Mouse (Mus musculus): ENCODE measurements around the gene Nat9.
A peak's percentile ranks its signal among the peaks of the same experiment; 100 is the strongest.

The Nat9 gene

DNA sequence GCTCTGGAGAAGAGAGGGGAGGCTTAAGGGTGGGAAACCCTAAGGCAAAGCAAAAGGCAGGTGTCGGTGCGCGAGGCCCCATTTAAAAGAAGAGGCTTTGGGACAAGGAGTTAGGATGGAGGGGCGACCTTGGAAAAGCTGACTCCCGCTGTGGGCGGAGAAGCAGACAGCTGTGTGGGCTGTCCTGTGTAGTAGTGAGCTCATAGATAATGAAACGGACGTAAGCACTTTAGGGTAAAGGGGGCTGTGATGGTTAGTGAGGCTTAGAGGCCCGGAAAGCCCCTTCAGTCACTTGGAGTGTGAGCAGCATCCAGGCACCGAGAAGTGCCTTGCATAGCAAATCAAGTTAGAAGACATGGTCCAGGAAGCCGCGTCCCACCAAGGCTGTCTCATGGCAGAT lies at the start of gene Nat9:
Gene Nat9, minus strand, starts transcription at position 167 of the 400 bp plus-strand sequence.
- DNase-seq, result no peak

DNA sequence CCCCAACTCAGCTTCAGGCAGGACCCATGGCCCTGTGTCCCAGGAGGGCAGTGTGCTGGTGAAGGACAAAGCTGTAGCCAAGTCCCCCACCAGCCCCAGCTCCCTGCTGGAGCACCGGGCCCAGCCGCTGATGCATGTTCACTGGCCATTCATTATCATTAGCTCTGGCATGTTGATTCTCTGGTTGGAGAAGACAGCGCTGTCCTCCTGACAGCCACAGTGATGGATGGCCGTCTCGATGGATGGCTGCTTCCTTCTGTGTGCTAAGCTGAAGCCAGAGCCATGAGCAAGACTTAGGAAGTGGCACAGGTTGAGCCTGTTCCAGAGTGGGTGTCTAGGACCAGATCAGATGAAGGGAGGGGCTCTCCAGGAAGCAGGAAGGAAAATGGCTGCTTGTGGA lies 48.9 kb upstream of the Nat9 start:
- DNase-seq, result no peak

DNA sequence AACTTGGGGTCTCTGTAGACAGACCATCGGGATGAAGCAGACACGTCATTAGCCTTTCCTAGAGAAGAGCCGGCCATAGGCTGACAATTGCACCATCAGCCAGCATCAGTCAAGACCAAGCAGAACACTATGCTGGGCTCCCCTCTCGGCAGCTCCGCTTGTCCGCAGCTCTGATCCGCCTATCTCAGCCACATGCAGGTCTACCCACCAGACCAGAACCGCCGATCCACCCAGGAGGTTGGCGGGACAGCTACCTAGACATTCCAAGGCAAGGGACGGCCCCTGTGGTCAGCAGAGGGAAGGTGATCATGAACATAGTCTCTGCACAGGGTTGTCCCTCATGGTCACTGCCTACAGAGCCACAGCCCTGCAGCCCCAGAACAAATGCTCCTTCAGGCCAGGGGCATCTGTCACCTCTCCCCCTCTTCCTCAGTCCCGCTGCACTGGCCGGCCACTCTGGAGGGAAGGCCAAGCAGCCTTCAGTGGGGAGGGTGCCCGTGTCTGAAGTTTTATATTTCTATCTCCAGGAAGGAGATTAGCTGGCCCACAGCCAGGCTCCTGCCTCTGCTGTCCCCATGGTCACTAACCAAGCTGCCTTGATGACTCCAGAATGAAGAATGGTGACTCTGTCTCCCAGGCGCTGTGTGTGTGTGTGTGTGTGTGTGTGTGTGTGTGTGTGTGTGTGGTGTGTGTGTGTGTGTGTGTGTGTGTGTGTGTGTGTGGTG lies 46.8 kb upstream of the Nat9 start:
- no peak for DNase-seq

- DNase-seq, result no peak
Observed at GRCm38 (mm10) chr11:115233526-115234290, 46.0 kb upstream of the Nat9 start.

DNA sequence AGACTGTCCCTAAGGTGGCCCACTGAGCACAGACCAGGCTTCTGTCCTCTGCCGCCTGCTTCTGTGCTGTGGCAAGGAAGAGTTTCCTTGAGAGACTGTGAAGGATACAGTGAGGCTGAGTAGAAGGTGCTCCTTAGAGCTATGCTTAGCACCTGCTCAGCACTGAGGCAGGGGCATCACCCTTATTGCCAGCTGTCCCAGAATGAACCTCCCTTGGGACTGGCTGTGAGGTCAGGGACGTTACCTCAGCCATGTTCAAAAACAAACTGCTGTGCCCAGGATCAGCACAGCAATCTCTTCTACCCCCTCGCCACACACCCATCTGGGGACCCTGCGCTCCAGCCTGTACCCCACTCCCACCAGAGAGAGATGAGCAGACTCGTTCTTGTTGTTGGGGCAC lies 45.2 kb upstream of the Nat9 start:
- DNase-seq, result no peak

DNA sequence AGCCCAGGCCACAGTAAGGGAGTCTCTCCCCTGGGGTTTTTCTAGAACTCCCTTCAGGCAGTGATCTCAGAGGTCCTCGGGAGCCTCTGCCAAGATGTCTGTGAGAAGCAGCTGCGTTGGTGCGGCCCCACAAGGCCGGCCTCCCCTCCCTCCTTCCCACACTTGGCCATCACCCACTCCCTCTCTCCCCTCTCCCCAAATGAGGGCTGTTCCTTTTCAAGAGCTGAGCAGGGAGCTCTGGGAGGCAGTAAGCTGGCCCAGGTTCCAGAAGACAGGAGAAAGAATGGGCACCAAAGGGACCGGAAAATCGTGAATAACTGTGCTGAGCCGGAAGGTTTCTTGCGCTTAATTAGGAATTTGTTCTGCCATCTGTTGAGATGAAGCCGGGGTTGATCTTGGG lies 44.3 kb upstream of the Nat9 start:
- no peak for DNase-seq

- DNase-seq, result no peak
Observed at GRCm38 (mm10) chr11:115231168-115231915, 43.7 kb upstream of the Nat9 start.

DNA sequence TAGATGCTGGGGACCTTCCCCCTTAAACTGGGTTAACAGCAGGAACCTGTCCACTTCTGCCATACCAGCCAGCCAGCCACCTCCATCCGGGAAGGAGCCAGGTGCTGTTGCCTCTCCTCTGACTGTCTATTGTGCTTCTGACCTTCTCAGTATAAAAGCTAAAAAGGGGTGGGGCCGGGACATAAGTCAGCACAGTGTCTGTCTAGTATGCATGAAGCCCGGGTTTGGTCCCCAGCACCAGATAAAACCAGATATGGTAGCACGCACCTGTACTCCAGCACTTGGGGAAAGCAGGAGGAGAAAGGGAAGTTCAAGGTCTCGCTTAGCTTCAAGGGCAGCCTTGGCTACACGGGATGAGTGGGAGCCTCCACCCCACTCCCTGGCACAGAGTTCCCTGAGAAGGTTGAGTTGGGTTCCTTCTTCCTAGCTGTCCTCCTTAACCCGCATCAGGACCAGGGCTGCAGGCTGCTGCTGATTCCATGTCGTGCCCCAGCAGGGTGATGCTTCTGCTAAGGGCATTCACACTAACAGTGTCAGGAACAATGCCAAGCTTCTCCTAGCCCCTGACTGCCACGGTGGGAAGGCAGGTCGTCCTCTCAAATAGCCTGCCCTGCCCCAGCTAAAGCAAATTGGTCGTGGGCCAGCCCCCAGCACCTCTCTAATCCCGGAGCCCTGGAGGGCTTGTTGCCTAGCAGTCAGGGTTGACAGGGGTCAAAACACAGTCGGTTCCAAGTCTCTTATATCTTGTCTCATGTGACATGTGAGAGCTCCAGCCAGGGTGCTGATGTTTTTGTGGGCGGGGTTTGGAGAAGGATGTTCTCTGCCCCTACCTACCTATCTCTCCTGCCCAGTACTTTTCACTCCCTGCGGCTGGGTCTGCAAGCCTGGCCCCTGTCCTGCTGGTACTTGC lies 41.6 kb upstream of the Nat9 start:
- no peak for DNase-seq

GRCm38 (mm10) chr11:115228430-115228829 lies 40.8 kb upstream of the Nat9 start:
- no peak for DNase-seq

DNA sequence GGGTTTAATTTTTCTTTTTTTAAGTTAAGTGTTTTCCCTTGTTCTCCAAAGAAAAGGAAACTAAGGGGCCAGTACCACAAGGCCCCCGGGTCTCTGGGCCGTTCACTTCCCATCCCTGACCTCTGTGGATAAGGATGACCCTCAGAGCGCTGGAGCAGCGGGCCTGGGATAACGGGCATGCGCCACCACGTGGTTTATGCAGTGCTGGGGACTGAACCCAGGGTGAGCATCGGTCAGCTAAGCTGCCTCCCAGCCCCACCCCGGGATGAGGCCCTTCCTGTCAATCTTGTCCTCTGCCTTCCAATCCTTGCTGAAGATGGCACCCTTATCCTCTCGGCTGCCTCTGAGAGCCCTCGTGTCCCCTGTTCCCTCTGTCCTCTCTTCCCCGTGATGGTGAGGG lies 40.0 kb upstream of the Nat9 start:
- no peak for DNase-seq

- DNase-seq, result no peak
Observed at GRCm38 (mm10) chr11:115226811-115227491, 39.3 kb upstream of the Nat9 start.

- DNase-seq, result no peak
Observed at GRCm38 (mm10) chr11:115225301-115225700, 37.6 kb upstream of the Nat9 start.

GRCm38 (mm10) chr11:115224889-115225288 lies 37.2 kb upstream of the Nat9 start:
- DNase-seq, result peak; percentile 68

GRCm38 (mm10) chr11:115223877-115224276 lies 36.2 kb upstream of the Nat9 start:
- no peak for DNase-seq

- DNase-seq, result no peak
Observed at GRCm38 (mm10) chr11:115223451-115223850, 35.8 kb upstream of the Nat9 start.

DNA sequence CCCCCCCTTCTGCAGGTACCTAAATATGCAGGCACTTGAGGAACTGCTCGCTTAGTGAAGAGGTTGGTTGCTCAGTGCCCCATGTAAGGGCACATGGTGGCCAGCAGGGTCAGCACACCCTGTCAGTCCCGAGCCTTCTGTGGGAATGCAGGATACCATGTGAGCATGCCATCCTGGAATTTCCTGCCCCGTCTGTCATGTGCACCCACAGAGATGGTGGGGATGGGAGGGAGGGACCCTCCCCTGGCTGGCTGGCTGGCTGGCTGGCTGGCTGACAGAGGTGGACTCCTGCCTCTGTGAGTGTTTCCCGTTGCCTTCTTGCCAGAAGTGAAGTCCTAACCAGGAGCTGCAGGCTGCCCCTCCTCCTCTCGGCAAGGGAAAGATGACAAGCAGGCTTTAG lies 34.9 kb upstream of the Nat9 start:
- no peak for DNase-seq

GRCm38 (mm10) chr11:115222077-115222476 lies 34.4 kb upstream of the Nat9 start:
- no peak for DNase-seq

DNA sequence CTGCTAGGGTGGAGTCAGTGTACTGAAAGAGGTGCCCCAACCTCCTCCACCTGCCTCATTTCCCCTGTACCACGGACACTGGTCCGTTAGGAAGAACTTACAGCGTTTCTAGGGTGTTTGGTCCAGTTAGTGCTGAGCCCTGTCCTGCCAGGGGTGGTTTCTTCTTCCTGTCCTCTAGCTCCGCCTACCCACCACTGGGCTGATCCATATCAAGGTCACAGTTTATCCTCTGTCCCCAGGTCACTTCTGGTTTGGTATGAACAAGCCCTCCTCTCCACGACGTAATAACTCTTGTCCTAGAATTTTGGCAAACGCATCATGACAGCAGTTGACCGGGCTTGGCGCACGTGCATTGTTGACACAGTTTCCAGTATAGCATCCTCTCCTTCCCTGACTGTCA lies 32.0 kb upstream of the Nat9 start:
- DNase-seq, result no peak

DNA sequence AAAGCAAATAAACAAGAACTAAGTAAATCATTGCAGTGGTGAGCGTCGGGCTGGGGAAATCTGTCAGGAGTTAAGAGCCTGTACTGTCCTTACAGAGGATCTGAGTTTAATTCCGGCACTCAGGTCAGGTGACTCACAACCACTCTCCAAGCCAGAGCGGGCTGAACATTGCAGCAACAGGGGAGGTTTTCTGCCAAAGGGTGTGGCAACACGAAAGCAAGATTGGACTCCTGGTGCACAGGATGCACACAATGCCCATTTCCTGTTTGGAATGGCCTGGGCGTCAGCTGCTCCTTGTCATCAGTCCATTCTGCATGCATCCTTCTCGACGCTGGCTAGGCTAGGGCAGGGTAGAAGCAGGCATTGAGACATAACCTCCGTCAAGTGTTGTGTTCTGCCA lies 31.6 kb upstream of the Nat9 start:
- DNase-seq, result no peak

DNA sequence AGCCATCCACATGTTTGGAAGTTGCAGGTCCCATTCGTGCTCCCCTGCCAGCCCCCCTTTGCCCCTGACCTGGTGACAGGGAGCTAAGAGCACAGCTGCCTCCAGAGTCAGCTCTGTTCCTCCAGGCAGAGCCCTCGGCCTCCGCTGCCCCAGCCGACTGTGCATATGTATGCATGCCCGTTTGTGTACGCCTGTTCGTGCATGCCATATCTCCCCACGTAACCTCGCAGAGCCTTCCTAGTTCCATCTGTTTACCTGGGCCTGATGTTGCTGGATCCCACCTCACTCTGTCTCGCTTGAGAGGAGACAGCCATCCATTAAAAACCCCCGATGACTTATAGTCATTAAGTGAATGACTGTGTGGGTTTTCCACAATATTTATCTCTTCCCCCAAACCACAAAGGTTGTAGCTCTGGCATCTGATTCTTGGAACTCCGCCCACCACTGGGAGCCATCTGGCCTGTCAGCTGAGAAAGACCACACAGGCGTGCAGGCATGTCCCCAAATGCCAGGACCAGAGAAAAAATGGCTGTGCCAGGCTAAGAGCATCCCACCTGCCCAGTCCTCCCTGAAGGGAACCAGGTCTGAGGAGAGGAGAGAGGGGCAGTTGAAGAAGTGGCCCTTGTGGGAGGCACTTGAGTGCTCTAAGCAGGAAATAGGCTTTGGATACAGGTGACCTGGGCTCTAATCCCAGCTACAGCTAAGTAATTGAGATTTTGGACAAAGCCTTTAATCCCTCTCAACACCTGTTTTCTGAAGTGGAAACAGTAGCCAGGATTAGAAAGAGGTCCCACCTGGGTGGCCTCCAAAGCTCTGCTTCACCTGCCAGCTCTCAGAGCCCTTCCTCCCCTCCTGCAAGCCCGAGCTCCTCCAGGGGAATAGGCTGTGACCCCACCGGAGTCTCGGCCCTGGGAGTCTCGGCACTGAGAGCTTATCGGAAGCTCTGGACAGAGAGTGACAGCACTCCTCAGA lies 30.1 kb upstream of the Nat9 start:
- peak; percentile 93 for DNase-seq

DNA sequence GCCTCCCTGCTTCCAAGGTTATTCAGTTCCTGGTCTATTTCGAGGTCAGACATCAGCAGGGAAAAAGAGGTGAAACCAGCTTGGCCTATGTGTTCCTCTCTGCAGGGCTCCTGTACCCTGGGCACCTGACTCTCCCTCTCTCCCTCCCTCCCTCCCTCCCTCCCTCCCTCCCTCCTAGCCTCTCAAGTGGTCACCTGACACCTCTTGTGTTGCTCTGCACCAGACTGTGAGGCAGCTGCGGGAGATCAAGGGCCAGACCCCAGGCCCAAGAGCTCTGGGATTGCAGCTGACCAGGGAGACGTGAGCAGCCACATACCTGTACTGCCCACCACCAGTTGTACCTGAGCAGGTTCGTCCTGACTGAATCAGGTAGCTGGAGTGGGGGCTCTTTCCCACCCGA lies 27.5 kb upstream of the Nat9 start:
- DNase-seq, result no peak

All from cerebellum, adult 11 months (tissue).